In genomic region chr3:128247816-128248215, GRCm38 (mm10) we compare ENCODE assay signal across 17 mouse cellular contexts.
DNase-seq lines count a peak whose midpoint lies in the region; ATAC-seq and TF ChIP-seq lines count a peak whose summit lies in the region.
"Had no signal": no experiment of that assay in that cellular context is flagged by ENCODE, and none has a peak within 500 bp of the region (broad histone marks: within the 10 kb centered on the region; RNA-seq: fewer than 3 reads in every experiment).

No protein-coding gene starts in this region.

- no peaks in the 10 kb centered on the region for H3K27me3 ChIP-seq in hindbrain, embryonic 11.5 days (ENCODE audit: control insufficient read depth, insufficient read depth, low read length)
- H3K27me3 ChIP-seq in hindbrain, embryonic 12.5 days = no peaks in the 10 kb centered on the region
- no peaks in the 10 kb centered on the region for H3K27me3 ChIP-seq in lung, embryonic 14.5 days (ENCODE audit: insufficient read depth, low read length)
- H3K27me3 ChIP-seq in liver, postnatal 0 days (ENCODE audit: insufficient read depth, low read length) = no peaks in the 10 kb centered on the region
- H3K27me3 ChIP-seq: liver, embryonic 15.5 days had no signal

- no peaks in the 10 kb centered on the region for H3K4me1 ChIP-seq in hindbrain, embryonic 11.5 days (replicated peaks; ENCODE audit: control insufficient read depth, insufficient read depth, low read length)
- H3K4me1 ChIP-seq in hindbrain, embryonic 12.5 days = no peaks in the 10 kb centered on the region
- H3K4me1 ChIP-seq in lung, embryonic 14.5 days (ENCODE audit: insufficient read depth) = no peaks in the 10 kb centered on the region
- no peaks in the 10 kb centered on the region for H3K4me1 ChIP-seq in liver, postnatal 0 days (ENCODE audit: insufficient read depth)
- H3K4me1 ChIP-seq: liver, embryonic 15.5 days had no signal

- H3K4me3 ChIP-seq in hindbrain, embryonic 11.5 days (ENCODE audit: low read depth, low read length) = no peak overlapping the region
- H3K4me3 ChIP-seq in hindbrain, embryonic 12.5 days = no peak overlapping the region
- no peak overlapping the region for H3K4me3 ChIP-seq in lung, embryonic 14.5 days (ENCODE audit: low read depth, low read length)
- no peak overlapping the region for H3K4me3 ChIP-seq in liver, postnatal 0 days (ENCODE audit: low read depth, low read length)
- H3K4me3 ChIP-seq: erythroblast, embryonic 14.5 days; liver, embryonic 15.5 days had no signal

- no peak for TF ChIP-seq EP300 in liver, postnatal 0 days (IDR thresholded peaks at IDR 0.05; ENCODE audit: low read depth)

- H3K4me2 ChIP-seq in hindbrain, embryonic 11.5 days (replicated peaks; ENCODE audit: low read depth, low read length) = no peak overlapping the region
- no peak overlapping the region for H3K4me2 ChIP-seq in hindbrain, embryonic 12.5 days (replicated peaks)
- no peak overlapping the region for H3K4me2 ChIP-seq in lung, embryonic 14.5 days
- H3K4me2 ChIP-seq in liver, postnatal 0 days (ENCODE audit: low read depth, low read length) = no peak overlapping the region
- H3K4me2 ChIP-seq: liver, embryonic 15.5 days had no signal

- no peaks in the 10 kb centered on the region for H3K36me3 ChIP-seq in hindbrain, embryonic 11.5 days (ENCODE audit: control insufficient read depth, insufficient read depth, low read length)
- no peaks in the 10 kb centered on the region for H3K36me3 ChIP-seq in hindbrain, embryonic 12.5 days
- no peaks in the 10 kb centered on the region for H3K36me3 ChIP-seq in lung, embryonic 14.5 days (ENCODE audit: insufficient read depth)
- no peaks in the 10 kb centered on the region for H3K36me3 ChIP-seq in liver, postnatal 0 days (replicated peaks; ENCODE audit: insufficient read depth, low read length)
- H3K36me3 ChIP-seq: liver, embryonic 15.5 days had no signal

- peak; percentile 6 for DNase-seq in hindbrain, embryonic 11.5 days (ENCODE audit: low spot score)
- DNase-seq in lung, embryonic 14.5 days = no peak
- DNase-seq in lung, postnatal 36 days = no peak
- peak; percentile 34 for DNase-seq in ES-CJ7 (ENCODE audit: low read depth, low spot score)
- DNase-seq in liver, postnatal 0 days = peak; percentile 16
- DNase-seq in frontal cortex, postnatal 25 days (ENCODE audit: low spot score in 2 of 2) = no peak
- no peak for DNase-seq in adrenal gland, adult 2 months
- DNase-seq: adrenal gland, postnatal 36 days; B cell, adult 2 months; cerebellum, adult 2 months; heart, adult 18-20 months; heart, postnatal 10 days; right cerebral cortex, postnatal 25 days had no signal

- no peak overlapping the region for H3K9ac ChIP-seq in hindbrain, embryonic 11.5 days (ENCODE audit: low read depth, low read length)
- H3K9ac ChIP-seq in hindbrain, embryonic 12.5 days = no peak overlapping the region
- no peak overlapping the region for H3K9ac ChIP-seq in lung, embryonic 14.5 days
- H3K9ac ChIP-seq in liver, postnatal 0 days (replicated peaks) = no peak overlapping the region
- H3K9ac ChIP-seq: liver, embryonic 15.5 days had no signal

- no peak overlapping the region for H3K27ac ChIP-seq in hindbrain, embryonic 11.5 days (ENCODE audit: low read depth, low read length)
- H3K27ac ChIP-seq in hindbrain, embryonic 12.5 days = no peak overlapping the region
- H3K27ac ChIP-seq in lung, embryonic 14.5 days (ENCODE audit: low read depth) = no peak overlapping the region
- H3K27ac ChIP-seq in liver, postnatal 0 days (ENCODE audit: low read depth) = no peak overlapping the region
- H3K27ac ChIP-seq: liver, embryonic 15.5 days had no signal

- peak; percentile 25; the same call in 1 of the 2 replicates for TF ChIP-seq CTCF in lung, embryonic 14.5 days (IDR thresholded peaks at IDR 0.05; ENCODE audit: low read depth)
- TF ChIP-seq CTCF in liver, postnatal 0 days (IDR thresholded peaks at IDR 0.05; ENCODE audit: low read depth) = peak; percentile 39

- ATAC-seq in hindbrain, embryonic 11.5 days (ENCODE audit: low FRiP score) = no peak
- ATAC-seq in hindbrain, embryonic 12.5 days (ENCODE audit: low FRiP score) = no peak
- ATAC-seq in lung, embryonic 14.5 days (ENCODE audit: insufficient read depth) = no peak
- no peak for ATAC-seq in liver, postnatal 0 days
- ATAC-seq: inflammation-experienced regulatory T-cells, adult 6 months had no signal

- 64% methylated on average over 2 of the region's 2 CpGs for WGBS in hindbrain, embryonic 11.5 days
- WGBS in hindbrain, embryonic 12.5 days = 69% methylated on average over 2 of the region's 2 CpGs
- WGBS in lung, embryonic 14.5 days = 58% methylated on average over 2 of the region's 2 CpGs
- 63% methylated on average over 2 of the region's 2 CpGs for WGBS in liver, postnatal 0 days (ENCODE audit: insufficient replicate concordance)

- no peaks in the 10 kb centered on the region for H3K9me3 ChIP-seq in hindbrain, embryonic 11.5 days (ENCODE audit: control insufficient read depth, low read length)
- no peaks in the 10 kb centered on the region for H3K9me3 ChIP-seq in hindbrain, embryonic 12.5 days (replicated peaks)
- no peaks in the 10 kb centered on the region; the same call in 1 of the 2 replicates for H3K9me3 ChIP-seq in lung, embryonic 14.5 days (ENCODE audit: low read depth, low read length)
- no peaks in the 10 kb centered on the region for H3K9me3 ChIP-seq in liver, postnatal 0 days (ENCODE audit: low read length)
- H3K9me3 ChIP-seq: liver, embryonic 15.5 days had no signal

Comparison
In these comparisons a context has a peak if more than half of its experiments do, and no peak if none do; other contexts are left out.
1. DNase-seq: peak in hindbrain, embryonic 11.5 days (single experiment), ES-CJ7 (single experiment) and liver, postnatal 0 days (single experiment); none in lung, embryonic 14.5 days (single experiment), lung, postnatal 36 days (single experiment), frontal cortex, postnatal 25 days (0 of 2) and adrenal gland, adult 2 months (single experiment).